Mouse (Mus musculus) stomach, embryonic 15.5 days (tissue): Measurements from ENCODE around the gene Fam207a. TPM values are rescaled to one million over a fixed set of nuclear protein-coding genes. Genes with fewer than 3 reads are reported as not detected.

Experiments used
- ATAC-seq: fragments of 200-750 bp; cut with Nextera tagmentation; 2 replicates; pipeline ENCODE4 v1.8.0; 2017; ENCODE audit warnings: low read depth, moderate number of reproducible peaks, moderate TSS enrichment; ENCODE audit not compliant: insufficient read depth, low FRiP score
- H3K27ac ChIP-seq: fragments of 300-500 bp; sonication (generic); 2 replicates; pipeline ENCODE4 v1.5.1; 2015; ENCODE audit warnings: mild to moderate bottlenecking, inconsistent platforms
- H3K27me3 ChIP-seq: fragments of 300-500 bp; sonication (generic); replicated peaks from 2 replicates; pipeline ENCODE4 v1.6.1; 2015; ENCODE audit warnings: inconsistent platforms
- H3K36me3 ChIP-seq: fragments of 300-500 bp; sonication (generic); 2 replicates; pipeline ENCODE4 v1.6.1; 2015; ENCODE audit warnings: inconsistent platforms
- H3K4me1 ChIP-seq: fragments of 300-500 bp; sonication (generic); 2 replicates; pipeline ENCODE4 v1.6.1; 2015; ENCODE audit warnings: inconsistent platforms
- H3K4me2 ChIP-seq: fragments of 300-500 bp; sonication (generic); 2 replicates; pipeline ENCODE4 v1.6.1; 2015; ENCODE audit warnings: mild to moderate bottlenecking, inconsistent platforms
- H3K4me3 ChIP-seq: fragments of 300-500 bp; sonication (generic); replicated peaks from 2 replicates; pipeline ENCODE4 v1.5.1; 2015; ENCODE audit warnings: inconsistent platforms
- H3K9ac ChIP-seq: fragments of 300-500 bp; sonication (generic); 2 replicates; pipeline ENCODE4 v1.6.1; 2015; ENCODE audit warnings: inconsistent platforms
- H3K9me3 ChIP-seq: fragments of 300-500 bp; sonication (generic); 2 replicates; pipeline ENCODE4 v1.6.1; 2016; ENCODE audit warnings: inconsistent platforms
- whole genome bisulfite sequencing: fragments of 180-500 bp; shearing (Covaris S2); methylation state at CpG from one replicate; pipeline ENCODE4 v1.1.7; 2015; 5-methylcytosine and 5-hydroxymethylcytosine counted together
- polyA plus RNA-seq: library from polyadenylated mRNA; unstranded; fragments of >200 nt; fragmentation: Nextera tagmentation; extraction: Ambion mirVana; gene quantifications from 2 replicates; pipeline ENCODE4 v1.2.1, GENCODE M21; 2015

Fam207a gene
- polyA plus RNA-seq, 1 experiment from 2014 or later, result 36.1 TPM

DNA sequence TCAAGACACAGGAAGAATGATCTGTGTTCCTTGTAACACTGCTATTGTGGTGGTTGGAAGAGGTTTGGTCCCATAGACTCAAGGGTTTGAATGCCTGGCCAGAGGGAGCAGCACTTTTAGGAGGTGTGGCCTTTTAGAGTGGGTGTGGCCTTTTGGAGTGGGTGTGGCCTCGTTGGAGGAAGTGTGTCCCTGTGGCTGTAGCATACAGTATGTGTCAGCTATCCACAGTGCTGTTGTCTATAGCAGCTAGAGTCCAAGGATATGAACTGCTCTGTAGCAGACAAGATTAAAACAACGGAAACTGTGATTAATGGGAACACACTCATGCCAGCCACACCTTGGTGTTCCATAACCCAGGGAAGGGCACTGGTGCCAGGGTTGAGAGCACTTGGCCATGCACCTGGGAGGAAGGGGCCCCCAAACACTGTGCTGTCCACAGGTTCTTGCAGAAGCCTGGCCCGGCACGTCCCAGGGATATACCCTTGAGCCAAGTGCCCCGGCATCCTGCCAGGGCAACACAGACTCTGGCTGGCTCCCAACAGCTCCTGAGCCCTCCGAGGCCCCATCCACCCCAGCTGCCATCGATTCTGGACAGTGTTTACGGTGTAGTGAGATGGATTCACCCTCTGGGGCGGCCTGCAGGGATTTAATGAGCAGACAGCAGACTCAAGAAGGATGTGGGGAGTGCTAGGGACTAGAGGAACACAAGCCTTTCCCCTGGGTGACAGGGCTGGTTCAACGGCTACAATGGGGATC is 51.2 kb downstream of the Fam207a start:
- Histone ChIP-seq H3K9ac (no peak overlapping the region), H3K36me3 (no peaks in the 10 kb centered on the region), H3K4me2 (no peak overlapping the region), H3K4me3 (no peak overlapping the region), H3K27ac (peak overlapping the region; percentile 36; the same call in 1 of the 2 replicates), H3K27me3 (no peaks in the 10 kb centered on the region), H3K9me3 (no peaks in the 10 kb centered on the region), H3K4me1 (peaks cover 20% of the 10 kb centered on the region)
- WGBS, result 38% methylated on average over 10 of the region's 10 CpGs
- peak; percentile 61 for ATAC-seq

DNA sequence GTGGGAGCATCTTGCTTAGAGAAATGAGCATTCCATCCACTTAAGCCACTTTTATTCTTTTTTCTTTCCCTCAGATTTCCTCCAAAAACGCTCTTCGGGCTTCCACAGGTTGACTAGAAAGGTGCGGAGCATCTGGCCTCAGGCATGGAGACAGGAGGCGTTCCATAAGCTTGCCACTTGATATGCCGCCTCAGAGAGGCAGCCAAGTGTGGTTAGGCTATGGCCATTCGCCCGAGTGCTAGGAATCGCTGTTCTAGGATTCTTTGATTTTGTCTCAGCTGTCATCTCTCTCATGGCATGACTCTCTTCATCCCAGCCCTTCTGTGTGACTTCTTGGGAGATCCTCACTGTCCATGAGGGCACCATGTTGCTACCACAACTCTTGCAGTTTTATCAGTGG is 54.4 kb downstream of the Fam207a start:
- Histone ChIP-seq H3K9me3 (no peaks in the 10 kb centered on the region), H3K27ac (no peak overlapping the region), H3K9ac (no peak overlapping the region), H3K36me3 (no peaks in the 10 kb centered on the region), H3K4me1 (peaks cover 20% of the 10 kb centered on the region), H3K4me2 (no peak overlapping the region), H3K27me3 (no peaks in the 10 kb centered on the region), H3K4me3 (no peak overlapping the region)
- 83% methylated on average over 8 of the region's 8 CpGs for WGBS
- no peak for ATAC-seq

GRCm38 (mm10) chr10:77457701-77458100 is 57.9 kb downstream of the Fam207a start:
- no peaks in the 10 kb centered on the region for H3K36me3 ChIP-seq
- H3K4me2 ChIP-seq, result no peak overlapping the region
- H3K27me3 ChIP-seq, result no peaks in the 10 kb centered on the region
- H3K9ac ChIP-seq, result no peak overlapping the region
- no peak for ATAC-seq
- H3K27ac ChIP-seq, result no peak overlapping the region
- H3K9me3 ChIP-seq, result no peaks in the 10 kb centered on the region
- H3K4me1 ChIP-seq, result no peaks in the 10 kb centered on the region
- H3K4me3 ChIP-seq, result no peak overlapping the region
- 72% methylated on average over 3 of the region's 3 CpGs for WGBS

- 69% methylated on average over 7 of the region's 7 CpGs for WGBS
- Histone ChIP-seq H3K4me3 (no peak overlapping the region), H3K9me3 (no peaks in the 10 kb centered on the region), H3K27me3 (no peaks in the 10 kb centered on the region), H3K9ac (no peak overlapping the region), H3K27ac (no peak overlapping the region), H3K4me1 (no peaks in the 10 kb centered on the region), H3K4me2 (no peak overlapping the region), H3K36me3 (no peaks in the 10 kb centered on the region)
- ATAC-seq, result no peak
Observed at GRCm38 (mm10) chr10:77456507-77456906, 59.1 kb downstream of the Fam207a start.

DNA sequence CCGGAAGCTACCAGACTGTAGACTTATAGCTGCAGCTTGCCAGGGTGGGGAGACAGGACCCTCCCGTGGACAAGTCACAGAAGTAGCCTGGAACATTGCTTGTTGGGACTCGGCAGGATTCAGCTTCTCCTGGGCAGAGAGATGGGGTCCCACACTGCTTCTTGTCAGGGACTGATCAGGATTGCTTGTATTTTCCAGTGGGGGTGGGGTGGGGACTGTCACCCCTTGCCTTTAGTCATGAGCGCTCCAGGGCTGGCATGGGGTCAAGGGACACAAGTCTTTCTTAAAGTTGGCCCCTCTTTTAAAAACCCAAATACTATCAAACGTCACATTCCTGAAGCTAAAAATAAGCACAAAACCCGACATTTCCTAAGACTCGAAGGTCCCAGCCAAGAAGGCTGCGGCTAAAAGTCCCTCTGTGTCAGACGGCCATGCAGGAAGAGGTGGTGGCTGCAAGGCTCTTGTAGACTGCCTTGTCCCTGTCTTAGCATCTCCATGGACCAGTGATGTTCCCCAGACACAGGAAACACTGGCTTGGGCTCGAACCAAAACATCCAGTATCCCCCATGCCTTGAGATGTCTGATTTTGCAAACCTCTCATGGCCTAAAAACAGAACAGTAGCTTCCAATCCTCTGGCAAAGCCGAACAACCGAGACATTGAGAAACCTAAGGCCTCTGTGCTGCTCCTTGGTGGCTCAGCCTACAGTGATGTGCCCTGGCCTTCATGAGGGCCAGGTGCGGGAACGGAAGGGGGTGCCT is 60.2 kb downstream of the Fam207a start:
- Histone ChIP-seq H3K36me3 (no peaks in the 10 kb centered on the region), H3K4me1 (no peaks in the 10 kb centered on the region), H3K4me2 (no peak overlapping the region), H3K4me3 (no peak overlapping the region), H3K27ac (no peak overlapping the region), H3K9ac (no peak overlapping the region), H3K27me3 (no peaks in the 10 kb centered on the region), H3K9me3 (no peaks in the 10 kb centered on the region)
- WGBS, result 60% methylated on average over 14 of the region's 14 CpGs
- no peak for ATAC-seq

GRCm38 (mm10) chr10:77454795-77455194 is 60.8 kb downstream of the Fam207a start:
- no peak overlapping the region for H3K4me3 ChIP-seq
- WGBS, result 64% methylated on average over 6 of the region's 6 CpGs
- no peaks in the 10 kb centered on the region for H3K36me3 ChIP-seq
- H3K27ac ChIP-seq, result no peak overlapping the region
- H3K9ac ChIP-seq, result no peak overlapping the region
- H3K27me3 ChIP-seq, result no peaks in the 10 kb centered on the region
- ATAC-seq, result no peak
- no peak overlapping the region for H3K4me2 ChIP-seq
- no peaks in the 10 kb centered on the region for H3K4me1 ChIP-seq
- no peaks in the 10 kb centered on the region for H3K9me3 ChIP-seq

DNA sequence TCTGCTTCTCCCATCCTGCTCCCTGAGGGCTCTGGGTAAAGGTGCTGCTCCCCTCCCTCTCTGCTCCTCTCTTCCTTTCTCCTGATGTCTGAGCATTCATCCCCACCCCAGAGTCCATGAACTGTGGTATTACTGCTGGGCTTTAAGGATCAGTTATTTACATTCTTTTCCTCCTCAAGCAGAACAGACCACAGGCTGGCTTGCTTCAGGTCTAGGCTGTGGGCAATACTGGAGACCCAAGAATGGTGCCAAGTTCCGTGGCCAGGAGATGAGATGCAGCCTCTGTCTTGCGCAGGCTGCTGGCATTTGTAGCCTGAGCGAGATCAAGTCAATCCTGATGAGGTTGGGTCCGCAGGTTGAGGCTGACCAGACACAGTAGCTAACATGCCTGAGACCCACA is 63.8 kb downstream of the Fam207a start:
- no peaks in the 10 kb centered on the region for H3K27me3 ChIP-seq
- no peak overlapping the region for H3K9ac ChIP-seq
- peaks cover 6% of the 10 kb centered on the region for H3K4me1 ChIP-seq
- H3K4me2 ChIP-seq, result no peak overlapping the region
- WGBS, result 81% methylated on average over 4 of the region's 4 CpGs
- ATAC-seq, result no peak
- no peak overlapping the region for H3K4me3 ChIP-seq
- H3K36me3 ChIP-seq, result no peaks in the 10 kb centered on the region
- H3K9me3 ChIP-seq, result no peaks in the 10 kb centered on the region
- H3K27ac ChIP-seq, result no peak overlapping the region

GRCm38 (mm10) chr10:77450159-77450464 is 65.5 kb downstream of the Fam207a start:
- peaks cover 6% of the 10 kb centered on the region for H3K4me1 ChIP-seq
- H3K9me3 ChIP-seq, result no peaks in the 10 kb centered on the region
- no peak overlapping the region for H3K4me2 ChIP-seq
- no peaks in the 10 kb centered on the region for H3K36me3 ChIP-seq
- H3K27ac ChIP-seq, result no peak overlapping the region
- H3K9ac ChIP-seq, result no peak overlapping the region
- no peak for ATAC-seq
- no peaks in the 10 kb centered on the region for H3K27me3 ChIP-seq
- no peak overlapping the region for H3K4me3 ChIP-seq

- H3K4me2 ChIP-seq, result peak overlapping the region; percentile 55
- WGBS, result 21% methylated on average over 23 of the region's 23 CpGs
- no peak for ATAC-seq
- H3K9me3 ChIP-seq, result no peaks in the 10 kb centered on the region
- no peaks in the 10 kb centered on the region for H3K36me3 ChIP-seq
- H3K27ac ChIP-seq, result peak overlapping the region; percentile 40
- H3K9ac ChIP-seq, result no peak overlapping the region; the same call in 1 of the 2 replicates
- peaks cover 6% of the 10 kb centered on the region for H3K4me1 ChIP-seq
- peak overlapping the region; percentile 30 for H3K4me3 ChIP-seq
- no peaks in the 10 kb centered on the region for H3K27me3 ChIP-seq
Observed at GRCm38 (mm10) chr10:77449315-77450158, 66.0 kb downstream of the Fam207a start.

- peak overlapping the region; percentile 40 for H3K27ac ChIP-seq
- H3K27me3 ChIP-seq, result no peaks in the 10 kb centered on the region
- H3K36me3 ChIP-seq, result no peaks in the 10 kb centered on the region
- no peak overlapping the region for H3K4me3 ChIP-seq
- WGBS, result 34% methylated on average over 6 of the region's 6 CpGs
- no peak for ATAC-seq
- H3K4me1 ChIP-seq, result peaks cover 6% of the 10 kb centered on the region
- H3K4me2 ChIP-seq, result peak overlapping the region; percentile 55
- H3K9ac ChIP-seq, result no peak overlapping the region
- H3K9me3 ChIP-seq, result no peaks in the 10 kb centered on the region
Observed at GRCm38 (mm10) chr10:77448698-77449247, 66.8 kb downstream of the Fam207a start.

DNA sequence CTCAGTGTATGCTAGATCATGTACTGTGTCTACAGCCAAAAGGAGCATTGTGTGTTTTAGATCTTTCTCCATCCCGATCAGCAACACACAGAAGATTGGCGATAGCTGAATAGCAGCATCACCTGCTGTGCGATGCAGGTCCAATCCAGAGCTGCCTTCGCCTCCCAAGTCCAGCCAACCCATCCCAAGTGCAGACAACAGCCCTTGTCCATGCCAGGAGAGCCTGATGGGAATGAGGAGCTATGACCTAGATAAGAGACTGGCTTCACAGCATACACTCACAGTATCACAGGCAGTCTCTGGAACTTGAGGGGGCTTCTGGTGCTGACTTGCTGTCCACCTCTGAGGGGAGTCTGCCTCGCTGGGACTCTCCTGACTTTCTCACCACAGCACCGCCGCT is 67.4 kb downstream of the Fam207a start:
- Histone ChIP-seq H3K27ac (no peak overlapping the region), H3K4me1 (peaks cover 6% of the 10 kb centered on the region), H3K9ac (no peak overlapping the region), H3K27me3 (no peaks in the 10 kb centered on the region), H3K9me3 (no peaks in the 10 kb centered on the region), H3K4me2 (no peak overlapping the region), H3K36me3 (no peaks in the 10 kb centered on the region), H3K4me3 (no peak overlapping the region)
- no peak for ATAC-seq
- 82% methylated on average over 7 of the region's 7 CpGs for WGBS

GRCm38 (mm10) chr10:77447755-77448154 is 67.8 kb downstream of the Fam207a start:
- ATAC-seq, result no peak
- no peaks in the 10 kb centered on the region for H3K27me3 ChIP-seq
- no peak overlapping the region for H3K27ac ChIP-seq
- H3K36me3 ChIP-seq, result no peaks in the 10 kb centered on the region
- H3K4me1 ChIP-seq, result peaks cover 6% of the 10 kb centered on the region
- no peaks in the 10 kb centered on the region for H3K9me3 ChIP-seq
- H3K9ac ChIP-seq, result no peak overlapping the region
- H3K4me3 ChIP-seq, result no peak overlapping the region
- no peak overlapping the region for H3K4me2 ChIP-seq
- 10% methylated on average over 2 of the region's 2 CpGs for WGBS
